Mouse (Mus musculus) stomach, postnatal 0 days (tissue): Measurements from ENCODE around the gene Car15.

Experiments used
- CTCF ChIP-seq: IDR thresholded peaks from 2 replicates; pipeline ENCODE4 v1.5.1; 2016; ENCODE audit warnings: antibody characterized with exemption, low read depth, mild to moderate bottlenecking, moderate library complexity
- EP300 ChIP-seq: optimal IDR thresholded peaks from 2 replicates; pipeline ENCODE3; 2016; ENCODE audit warnings: antibody characterized with exemption

GRCm38 (mm10) chr16:17853263-17853662, 15.1 kb upstream of the Car15 start:
- TF ChIP-seq CTCF (no peak), EP300 (no peak)
